Mouse (Mus musculus) spleen, adult 2 months (tissue): Measurements from ENCODE around the gene Ssrp1. TPM values are rescaled to one million over a fixed set of nuclear protein-coding genes. Genes with fewer than 3 reads are reported as not detected.

Experiments used
- DNase-seq, 2 experiments: peaks; one replicate each; pipeline versions ENCODE4 v3.0.0 to v3.0.0-alpha.2; 2012 to 2021; ENCODE audit warnings: low spot score in 2 of 2, low read depth in 1 of 2
- H3K27ac ChIP-seq: fragments of 200-500 bp; 2 replicates; pipeline ENCODE4 v1.5.1; 2012; ENCODE audit warnings: low read length, inconsistent platforms; ENCODE audit not compliant: insufficient read depth
- H3K27me3 ChIP-seq: fragments of 200-500 bp; 2 replicates; pipeline ENCODE4 v1.6.1; 2012; ENCODE audit warnings: mild to moderate bottlenecking, moderate library complexity, low read length, inconsistent platforms; ENCODE audit not compliant: control insufficient read depth, insufficient read depth
- H3K36me3 ChIP-seq: fragments of 200-500 bp; 2 replicates; pipeline ENCODE4 v1.6.1; 2012; ENCODE audit warnings: mild to moderate bottlenecking, low read length, inconsistent platforms; ENCODE audit not compliant: control insufficient read depth, insufficient read depth
- H3K4me1 ChIP-seq: fragments of 200-500 bp; 2 replicates; pipeline ENCODE4 v1.6.1; 2011; ENCODE audit warnings: inconsistent platforms; ENCODE audit not compliant: control insufficient read depth, insufficient read depth, insufficient read length
- H3K4me3 ChIP-seq: fragments of 200-500 bp; 2 replicates; pipeline ENCODE4 v1.5.1; 2011; ENCODE audit warnings: mild to moderate bottlenecking, inconsistent platforms; ENCODE audit not compliant: insufficient read depth, insufficient read length; ENCODE audit errors: extremely low read depth
- CTCF ChIP-seq: fragments of 200-500 bp; IDR thresholded peaks from 2 replicates; pipeline ENCODE4 v1.5.1; 2011; ENCODE audit warnings: mild to moderate bottlenecking, inconsistent platforms; ENCODE audit not compliant: insufficient read depth, insufficient read length, insufficient replicate concordance; ENCODE audit errors: extremely low read depth
- POLR2A ChIP-seq: fragments of 200-500 bp; IDR thresholded peaks from 2 replicates; pipeline ENCODE4 v1.6.1; 2011; ENCODE audit warnings: low read depth, low read length, inconsistent platforms
- WGBS: fragments of 180-500 bp; shearing (Covaris S2); methylation state at CpG from one replicate; pipeline ENCODE4 v1.1.7; 2018; 5-methylcytosine and 5-hydroxymethylcytosine counted together
- polyA plus RNA-seq: library from polyadenylated mRNA; depleted of rRNA; stranded (reverse); fragments of >200 nt; gene quantifications from 2 replicates; pipeline ENCODE4 v1.2.3, GENCODE M21; 2012; rRNA removed

Ssrp1 gene
- polyA plus RNA-seq, 1 experiment, result 105 TPM

GRCm38 (mm10) chr2:85070086-85070485 is 33.1 kb downstream of the Ssrp1 start:
- Histone ChIP-seq H3K27me3 (no peaks in the 10 kb centered on the region), H3K27ac (no peak overlapping the region), H3K4me3 (no peak overlapping the region), H3K36me3 (peaks cover 12% of the 10 kb centered on the region), H3K4me1 (no peaks in the 10 kb centered on the region)
- DNase-seq, result no peak
- WGBS, result 90% methylated on average over 15 of the region's 15 CpGs
- TF ChIP-seq POLR2A (no peak), CTCF (no peak)

GRCm38 (mm10) chr2:85071921-85072320 is 34.9 kb downstream of the Ssrp1 start:
- no peaks in the 10 kb centered on the region for H3K27me3 ChIP-seq
- H3K4me3 ChIP-seq, result no peak overlapping the region
- H3K4me1 ChIP-seq, result no peaks in the 10 kb centered on the region
- WGBS, result 91% methylated on average over 5 of the region's 5 CpGs
- TF ChIP-seq CTCF (no peak), POLR2A (no peak)
- no peak for DNase-seq
- H3K36me3 ChIP-seq, result peaks cover 12% of the 10 kb centered on the region
- H3K27ac ChIP-seq, result no peak overlapping the region

GRCm38 (mm10) chr2:85073751-85074150 is 36.7 kb downstream of the Ssrp1 start:
- peaks cover 12% of the 10 kb centered on the region for H3K36me3 ChIP-seq
- H3K27ac ChIP-seq, result no peak overlapping the region
- TF ChIP-seq CTCF (no peak), POLR2A (no peak)
- H3K4me1 ChIP-seq, result no peaks in the 10 kb centered on the region
- no peak overlapping the region for H3K4me3 ChIP-seq
- no peaks in the 10 kb centered on the region for H3K27me3 ChIP-seq
- DNase-seq, result no peak
- WGBS, result 85% methylated on average over 5 of the region's 5 CpGs

GRCm38 (mm10) chr2:85088716-85089646 is 51.9 kb downstream of the Ssrp1 start:
- Histone ChIP-seq H3K4me3 (no peak overlapping the region), H3K36me3 (no peaks in the 10 kb centered on the region), H3K27ac (no peak overlapping the region), H3K4me1 (no peaks in the 10 kb centered on the region), H3K27me3 (no peaks in the 10 kb centered on the region)
- no peak for TF ChIP-seq CTCF
- TF ChIP-seq POLR2A, result no peak
- no peak for DNase-seq
- WGBS, result 78% methylated on average over 11 of the region's 11 CpGs

GRCm38 (mm10) chr2:85091325-85091724 is 54.3 kb downstream of the Ssrp1 start:
- TF ChIP-seq POLR2A, result no peak
- TF ChIP-seq CTCF, result no peak
- no peak overlapping the region for H3K27ac ChIP-seq
- no peak overlapping the region for H3K4me3 ChIP-seq
- WGBS, result 94% methylated on average over 4 of the region's 4 CpGs
- no peaks in the 10 kb centered on the region; the same call in 1 of the 2 replicates for H3K4me1 ChIP-seq
- no peaks in the 10 kb centered on the region for H3K36me3 ChIP-seq
- DNase-seq, result no peak
- no peaks in the 10 kb centered on the region for H3K27me3 ChIP-seq

GRCm38 (mm10) chr2:85093376-85093775 is 56.3 kb downstream of the Ssrp1 start:
- TF ChIP-seq CTCF (no peak), POLR2A (no peak)
- no peak for DNase-seq
- H3K36me3 ChIP-seq, result no peaks in the 10 kb centered on the region
- H3K27me3 ChIP-seq, result no peaks in the 10 kb centered on the region
- WGBS, result 87% methylated on average over 1 of the region's 1 CpGs
- no peak overlapping the region for H3K27ac ChIP-seq
- H3K4me1 ChIP-seq, result no peaks in the 10 kb centered on the region; the same call in 1 of the 2 replicates
- no peak overlapping the region for H3K4me3 ChIP-seq

- Histone ChIP-seq H3K27me3 (no peaks in the 10 kb centered on the region), H3K27ac (no peak overlapping the region), H3K4me1 (no peaks in the 10 kb centered on the region; the same call in 1 of the 2 replicates), H3K4me3 (no peak overlapping the region), H3K36me3 (no peaks in the 10 kb centered on the region)
- DNase-seq, result no peak
- no peak for TF ChIP-seq POLR2A
- TF ChIP-seq CTCF, result no peak
- 91% methylated on average over 5 of the region's 5 CpGs for WGBS
Observed at GRCm38 (mm10) chr2:85095906-85096305, 58.9 kb downstream of the Ssrp1 start.

Other genes starting within 250 kb of the Ssrp1 start
- gene Ube2l6, start 238.4 kb upstream of the Ssrp1 start, polyA plus RNA-seq, result 125 and 250 TPM in 2 replicates
- 0.04 TPM in 1 of 2 replicates, not detected in the other for gene Smtnl1, start 214.6 kb upstream of the Ssrp1 start, polyA plus RNA-seq
- gene Timm10, start 210.2 kb upstream of the Ssrp1 start, polyA plus RNA-seq, result 19.0 and 24.4 TPM in 2 replicates
- 59.6 and 70.0 TPM in 2 replicates for gene Slc43a1, start 198.4 kb upstream of the Ssrp1 start, polyA plus RNA-seq
- gene Rtn4rl2, start 150.5 kb upstream of the Ssrp1 start, polyA plus RNA-seq, result 3.0 and 7.3 TPM in 2 replicates
- 45.3 and 51.1 TPM in 2 replicates for gene Slc43a3, start 100.7 kb upstream of the Ssrp1 start, polyA plus RNA-seq
- 14.5 and 42.2 TPM in 2 replicates for gene Prg2, start 56.8 kb upstream of the Ssrp1 start, polyA plus RNA-seq
- 3.7 and 5.0 TPM in 2 replicates for gene Prg3, start 49.0 kb upstream of the Ssrp1 start, polyA plus RNA-seq
- 0.20 and 0.28 TPM in 2 replicates for gene P2rx3, start 228 bp downstream of the Ssrp1 start, polyA plus RNA-seq
- gene Tnks1bp1, start 10.8 kb downstream of the Ssrp1 start, polyA plus RNA-seq, result 20.3 and 25.0 TPM in 2 replicates
- 2.5 and 2.9 TPM in 2 replicates for gene Aplnr, start 99.0 kb downstream of the Ssrp1 start, polyA plus RNA-seq
- gene Lrrc55, start 160.0 kb downstream of the Ssrp1 start, polyA plus RNA-seq, result 0.19 and 0.38 TPM in 2 replicates